Mouse (Mus musculus): ENCODE data around the gene Pde6h. TPM values are rescaled to one million over a fixed set of nuclear protein-coding genes. Genes with fewer than 3 reads are reported as not detected.
"Not testable (repeated sequence)": the region's sequence is repeated elsewhere in the genome, so short reads cannot be mapped to it uniquely, and the experiment has no call there.

Pde6h gene
- polyA plus RNA-seq (2014; fragmentation: Nextera tagmentation; extraction: Ambion mirVana), result not detected in 2 replicates

DNA sequence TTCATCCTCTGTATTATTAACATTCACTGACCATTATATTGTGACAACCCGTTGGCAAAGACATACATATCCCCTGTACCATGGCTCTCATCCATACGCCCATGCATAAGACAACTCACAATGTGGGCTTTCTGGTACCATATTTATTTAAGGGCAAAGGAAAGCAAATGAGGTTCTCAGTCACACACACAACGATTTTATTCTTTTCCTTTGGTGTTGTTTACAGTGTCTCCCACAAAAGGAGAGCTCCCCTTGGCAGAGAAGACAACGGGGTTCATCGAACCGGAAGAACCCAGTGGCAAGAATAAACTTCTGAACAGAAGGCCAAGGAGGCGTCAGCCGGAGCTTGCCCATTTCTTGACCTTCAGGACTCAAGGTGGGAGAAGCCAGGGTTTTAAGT, at the start of gene Pde6h:
TSS of gene Pde6h (plus strand) at position 301 of the 400 bp plus-strand sequence.
- Histone ChIP-seq H3K9ac (ENCODE audit: low read length) (no peak within 1 kb of the TSS), H3K27ac (ENCODE audit: low read depth, low read length) (no peak within 1 kb of the TSS), H3K4me1 (replicated peaks; ENCODE audit: control insufficient read depth, insufficient read depth, low read length) (no peaks in the 10 kb centered on the region), H3K4me2 (ENCODE audit: low read depth, low read length, severe bottlenecking) (no peak within 1 kb of the TSS), H3K9me3 (ENCODE audit: control insufficient read depth, low read length) (no peaks in the 10 kb centered on the region), H3K27me3 (ENCODE audit: control insufficient read depth, insufficient read depth, low read length) (no peaks in the 10 kb centered on the region), H3K4me3 (ENCODE audit: low read depth, low read length) (no peak within 1 kb of the TSS), H3K36me3 (ENCODE audit: control insufficient read depth, insufficient read depth, low read length) (no peaks in the 10 kb centered on the region)
- DNase-seq (ENCODE audit: low spot score) (no peak), ATAC-seq (replicated peaks; ENCODE audit: low FRiP score) (no peak)
- WGBS, result 90% methylated on average over 8 of the region's 8 CpGs

GRCm38 (mm10) chr6:136874599-136874998, 49.0 kb upstream of the Pde6h start:
- no peak overlapping the region for H3K27ac ChIP-seq (ENCODE audit: low read depth, low read length)
- H3K9ac ChIP-seq (ENCODE audit: low read length), result no peak overlapping the region
- no peaks in the 10 kb centered on the region for H3K4me1 ChIP-seq (replicated peaks; ENCODE audit: control insufficient read depth, insufficient read depth, low read length)
- no peaks in the 10 kb centered on the region for H3K27me3 ChIP-seq (ENCODE audit: control insufficient read depth, insufficient read depth, low read length)
- H3K9me3 ChIP-seq (ENCODE audit: control insufficient read depth, low read length), result no peaks in the 10 kb centered on the region
- H3K4me2 ChIP-seq (ENCODE audit: low read depth, low read length, severe bottlenecking), result no peak overlapping the region
- ATAC-seq (replicated peaks; ENCODE audit: low FRiP score), result no peak
- H3K36me3 ChIP-seq (ENCODE audit: control insufficient read depth, insufficient read depth, low read length), result no peaks in the 10 kb centered on the region
- DNase-seq (ENCODE audit: low spot score), result no peak
- no peak overlapping the region for H3K4me3 ChIP-seq (ENCODE audit: low read depth, low read length)
- 81% methylated on average over 8 of the region's 8 CpGs for WGBS

GRCm38 (mm10) chr6:136875670-136876069, 48.0 kb upstream of the Pde6h start, which contains the start of gene Mgp:
Mgp (minus strand) TSS chr6:136875823.
- Histone ChIP-seq H3K27me3 (ENCODE audit: control insufficient read depth, insufficient read depth, low read length) (no peaks in the 10 kb centered on the region), H3K4me2 (ENCODE audit: low read depth, low read length, severe bottlenecking) (no peak within 1 kb of the TSS), H3K4me3 (ENCODE audit: low read depth, low read length) (no peak within 1 kb of the TSS), H3K4me1 (replicated peaks; ENCODE audit: control insufficient read depth, insufficient read depth, low read length) (no peaks in the 10 kb centered on the region), H3K27ac (ENCODE audit: low read depth, low read length) (no peak within 1 kb of the TSS), H3K36me3 (ENCODE audit: control insufficient read depth, insufficient read depth, low read length) (no peaks in the 10 kb centered on the region), H3K9ac (ENCODE audit: low read length) (no peak within 1 kb of the TSS), H3K9me3 (ENCODE audit: control insufficient read depth, low read length) (no peaks in the 10 kb centered on the region)
- DNase-seq (ENCODE audit: low spot score) (no peak), ATAC-seq (replicated peaks; ENCODE audit: low FRiP score) (no peak)
- WGBS, result 61% methylated on average over 9 of the region's 9 CpGs

- ATAC-seq (replicated peaks; ENCODE audit: low FRiP score) (no peak), DNase-seq (ENCODE audit: low spot score) (no peak)
- Histone ChIP-seq H3K4me1 (replicated peaks; ENCODE audit: control insufficient read depth, insufficient read depth, low read length) (no peaks in the 10 kb centered on the region), H3K9ac (ENCODE audit: low read length) (no peak overlapping the region), H3K36me3 (ENCODE audit: control insufficient read depth, insufficient read depth, low read length) (no peaks in the 10 kb centered on the region), H3K27ac (ENCODE audit: low read depth, low read length) (no peak overlapping the region), H3K27me3 (ENCODE audit: control insufficient read depth, insufficient read depth, low read length) (no peaks in the 10 kb centered on the region), H3K9me3 (ENCODE audit: control insufficient read depth, low read length) (no peaks in the 10 kb centered on the region), H3K4me2 (ENCODE audit: low read depth, low read length, severe bottlenecking) (no peak overlapping the region), H3K4me3 (ENCODE audit: low read depth, low read length) (no peak overlapping the region)
- 82% methylated on average over 8 of the region's 8 CpGs for WGBS
Measured at GRCm38 (mm10) chr6:136881678-136882077, 42.0 kb upstream of the Pde6h start.

GRCm38 (mm10) chr6:136883431-136883915, 40.2 kb upstream of the Pde6h start:
- no peak overlapping the region for H3K27ac ChIP-seq (ENCODE audit: low read depth, low read length)
- no peak overlapping the region for H3K9ac ChIP-seq (ENCODE audit: low read length)
- DNase-seq (ENCODE audit: low spot score) (no peak), ATAC-seq (replicated peaks; ENCODE audit: low FRiP score) (no peak)
- H3K4me3 ChIP-seq (ENCODE audit: low read depth, low read length), result no peak overlapping the region
- no peaks in the 10 kb centered on the region for H3K4me1 ChIP-seq (replicated peaks; ENCODE audit: control insufficient read depth, insufficient read depth, low read length)
- no peaks in the 10 kb centered on the region for H3K9me3 ChIP-seq (ENCODE audit: control insufficient read depth, low read length)
- no peaks in the 10 kb centered on the region for H3K27me3 ChIP-seq (ENCODE audit: control insufficient read depth, insufficient read depth, low read length)
- no peak overlapping the region for H3K4me2 ChIP-seq (ENCODE audit: low read depth, low read length, severe bottlenecking)
- H3K36me3 ChIP-seq (ENCODE audit: control insufficient read depth, insufficient read depth, low read length), result no peaks in the 10 kb centered on the region
- 84% methylated on average over 3 of the region's 3 CpGs for WGBS

DNA sequence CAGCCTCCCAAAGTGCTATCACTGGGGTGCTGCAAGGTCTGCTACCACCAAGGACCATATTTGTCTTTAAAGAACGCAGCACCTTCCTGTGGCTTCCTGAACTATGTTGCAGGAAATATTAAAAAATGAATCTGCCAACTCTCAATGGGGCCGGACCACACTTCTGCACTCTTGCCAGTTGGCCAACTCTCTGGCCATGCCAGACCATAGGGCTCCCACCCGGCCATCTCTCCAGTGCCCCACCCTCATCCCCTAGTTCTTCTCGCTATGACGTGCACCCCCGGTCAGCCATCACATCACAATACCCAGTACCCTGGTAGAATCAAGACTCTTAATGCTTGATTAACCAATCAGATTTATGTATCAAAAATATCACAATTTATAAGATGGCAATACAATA, 39.7 kb upstream of the Pde6h start:
- no peak for DNase-seq (ENCODE audit: low spot score)
- no peak overlapping the region for H3K27ac ChIP-seq (ENCODE audit: low read depth, low read length)

DNA sequence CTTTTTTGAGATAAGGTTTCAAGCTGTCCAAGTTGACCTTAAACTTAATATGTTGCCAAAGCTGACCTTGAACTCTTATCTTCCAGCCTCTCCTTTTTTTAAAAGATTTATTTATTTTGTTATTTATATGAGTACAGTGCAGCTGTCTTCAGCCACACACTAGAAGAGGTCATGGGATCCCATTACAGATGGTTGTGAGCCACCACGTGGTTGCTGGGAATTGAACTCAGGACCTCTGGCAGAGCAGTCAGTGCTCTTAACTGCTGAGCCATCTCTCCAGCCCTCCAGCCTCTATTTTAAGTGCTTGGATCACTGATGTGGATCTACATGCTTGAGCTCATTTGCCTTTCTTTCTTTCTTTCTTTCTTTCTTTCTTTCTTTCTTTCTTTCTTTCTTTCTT, 38.9 kb upstream of the Pde6h start:
- WGBS, result 56% methylated on average over 1 of the region's 1 CpGs
- H3K36me3 ChIP-seq (ENCODE audit: control insufficient read depth, insufficient read depth, low read length); H3K27me3 ChIP-seq (ENCODE audit: control insufficient read depth, insufficient read depth, low read length); H3K9ac ChIP-seq (ENCODE audit: low read length); ATAC-seq (replicated peaks; ENCODE audit: low FRiP score); H3K9me3 ChIP-seq (ENCODE audit: control insufficient read depth, low read length); H3K4me2 ChIP-seq (ENCODE audit: low read depth, low read length, severe bottlenecking); H3K4me3 ChIP-seq (ENCODE audit: low read depth, low read length); DNase-seq (ENCODE audit: low spot score); H3K27ac ChIP-seq (ENCODE audit: low read depth, low read length); H3K4me1 ChIP-seq (replicated peaks; ENCODE audit: control insufficient read depth, insufficient read depth, low read length): not testable (repeated sequence)

More for the DNA sequence above, 39.7 kb upstream of the Pde6h start:
- H3K36me3 ChIP-seq (ENCODE audit: control insufficient read depth, insufficient read depth, low read length), result no peaks in the 10 kb centered on the region
- no peak overlapping the region for H3K9ac ChIP-seq (ENCODE audit: low read length)
- H3K4me2 ChIP-seq (ENCODE audit: low read depth, low read length, severe bottlenecking), result no peak overlapping the region
- H3K4me3 ChIP-seq (ENCODE audit: low read depth, low read length), result no peak overlapping the region
- H3K27me3 ChIP-seq (ENCODE audit: control insufficient read depth, insufficient read depth, low read length), result no peaks in the 10 kb centered on the region
- WGBS, result 91% methylated on average over 6 of the region's 6 CpGs
- no peaks in the 10 kb centered on the region for H3K4me1 ChIP-seq (replicated peaks; ENCODE audit: control insufficient read depth, insufficient read depth, low read length)
- H3K9me3 ChIP-seq (ENCODE audit: control insufficient read depth, low read length), result no peaks in the 10 kb centered on the region
- ATAC-seq (replicated peaks; ENCODE audit: low FRiP score), result no peak

GRCm38 (mm10) chr6:136887854-136888253, 35.8 kb upstream of the Pde6h start:
- H3K4me1 ChIP-seq (replicated peaks; ENCODE audit: control insufficient read depth, insufficient read depth, low read length), result no peaks in the 10 kb centered on the region
- DNase-seq (ENCODE audit: low spot score), result no peak
- no peak overlapping the region for H3K4me3 ChIP-seq (ENCODE audit: low read depth, low read length)
- H3K4me2 ChIP-seq (ENCODE audit: low read depth, low read length, severe bottlenecking), result no peak overlapping the region
- H3K27me3 ChIP-seq (ENCODE audit: control insufficient read depth, insufficient read depth, low read length), result no peaks in the 10 kb centered on the region
- H3K9ac ChIP-seq (ENCODE audit: low read length), result no peak overlapping the region
- ATAC-seq (replicated peaks; ENCODE audit: low FRiP score), result no peak
- H3K9me3 ChIP-seq (ENCODE audit: control insufficient read depth, low read length), result no peaks in the 10 kb centered on the region
- no peaks in the 10 kb centered on the region for H3K36me3 ChIP-seq (ENCODE audit: control insufficient read depth, insufficient read depth, low read length)
- WGBS, result 82% methylated on average over 9 of the region's 9 CpGs
- H3K27ac ChIP-seq (ENCODE audit: low read depth, low read length), result no peak overlapping the region

GRCm38 (mm10) chr6:136889067-136889466, 34.6 kb upstream of the Pde6h start:
- no peak for DNase-seq (ENCODE audit: low spot score)
- Histone ChIP-seq H3K27me3 (ENCODE audit: control insufficient read depth, insufficient read depth, low read length) (no peaks in the 10 kb centered on the region), H3K9ac (ENCODE audit: low read length) (no peak overlapping the region), H3K36me3 (ENCODE audit: control insufficient read depth, insufficient read depth, low read length) (no peaks in the 10 kb centered on the region), H3K27ac (ENCODE audit: low read depth, low read length) (no peak overlapping the region), H3K4me3 (ENCODE audit: low read depth, low read length) (no peak overlapping the region), H3K4me2 (ENCODE audit: low read depth, low read length, severe bottlenecking) (no peak overlapping the region), H3K4me1 (replicated peaks; ENCODE audit: control insufficient read depth, insufficient read depth, low read length) (no peaks in the 10 kb centered on the region), H3K9me3 (ENCODE audit: control insufficient read depth, low read length) (no peaks in the 10 kb centered on the region)
- WGBS, result 92% methylated on average over 6 of the region's 6 CpGs
- ATAC-seq (replicated peaks; ENCODE audit: low FRiP score), result no peak
